Mouse (Mus musculus) lung, postnatal 0 days (tissue): ENCODE measurements around the gene Tmem95.

ENCODE experiments used
- CTCF ChIP-seq: IDR thresholded peaks from 2 replicates; pipeline ENCODE4 v1.5.1; 2016; ENCODE audit warnings: antibody characterized with exemption, mild to moderate bottlenecking
- EP300 ChIP-seq: IDR thresholded peaks from 2 replicates; pipeline ENCODE4 v1.6.1; 2016; ENCODE audit warnings: antibody characterized with exemption, mild to moderate bottlenecking, control low read depth

GRCm38 (mm10) chr11:69900471-69901405, 22.9 kb upstream of the Tmem95 start, which contains the start of the genes 2810408A11Rik and Neurl4:
- TF ChIP-seq CTCF (no peak), EP300 (peak; percentile 42; the same call in 1 of the 2 replicates)
